Mouse (Mus musculus): ENCODE measurements around the gene Adipoq. TPM values are rescaled to one million over a fixed set of nuclear protein-coding genes. Genes with fewer than 3 reads are reported as not detected.

Adipoq gene
- total and polyA plus RNA-seq, 3 experiments = not detected

DNA sequence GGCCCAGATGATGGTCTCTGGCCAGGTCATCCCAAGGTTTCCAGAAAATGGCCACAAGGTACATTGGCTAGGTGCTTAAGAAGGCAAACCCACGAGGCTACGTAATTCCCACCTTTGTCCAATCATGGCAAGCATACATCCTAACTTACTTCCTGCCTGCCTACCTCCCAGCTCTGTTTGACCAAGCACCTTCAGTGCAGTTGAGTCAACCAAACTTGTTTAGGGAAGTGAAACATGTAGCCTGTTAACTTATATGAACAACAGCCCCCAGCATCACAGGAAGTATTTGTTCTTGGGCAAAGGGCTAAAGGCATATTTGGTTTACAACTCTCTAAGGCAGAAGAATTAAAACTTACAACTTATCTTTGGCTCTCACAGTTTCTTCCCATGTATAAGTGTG lies 39.5 kb downstream of the Adipoq start:
- peaks cover 0 to 11% of the 10 kb centered on the region in 2 experiments; a peak in 1 of 4 replicates for H3K4me1 ChIP-seq (ENCODE audit: control insufficient read depth in 1 of 2, insufficient read depth in 2 of 2, low read length in 2 of 2)
- H3K9ac ChIP-seq (ENCODE audit: control insufficient read depth, low read depth, low read length, poor library complexity, severe bottlenecking) = no peak overlapping the region
- no peak overlapping the region for H3K27ac ChIP-seq (ENCODE audit: control insufficient read depth, low read depth, low read length)
- H3K27me3 ChIP-seq (ENCODE audit: control insufficient read depth in 1 of 2, insufficient read depth in 2 of 2, low read length in 2 of 2) = no peaks in the 10 kb centered on the region
- TF ChIP-seq KAT2A (conservative IDR thresholded peaks at IDR 0.05; ENCODE audit: low read depth, low read length) (no peak), UBTF (IDR thresholded peaks at IDR 0.05; ENCODE audit: borderline replicate concordance, insufficient read depth, low read depth, low read length) (no peak), BHLHE40 (IDR thresholded peaks at IDR 0.05; ENCODE audit: borderline replicate concordance, low read depth, low read length) (no peak), TAL1 (IDR thresholded peaks at IDR 0.05; ENCODE audit: low read length) (no peak), MAFK (IDR thresholded peaks at IDR 0.05; ENCODE audit: borderline replicate concordance, low read depth, low read length) (no peak), ZC3H11A (IDR thresholded peaks at IDR 0.05; ENCODE audit: low read depth, low read length) (no peak), GABPA (IDR thresholded peaks at IDR 0.05; ENCODE audit: low read depth, low read length) (no peak), RAD21 (IDR thresholded peaks at IDR 0.05; ENCODE audit: low read depth, low read length) (no peak), SIN3A (IDR thresholded peaks at IDR 0.05; ENCODE audit: low read length) (no peak), ZNF384 (IDR thresholded peaks at IDR 0.05; ENCODE audit: low read depth, low read length) (no peak), ETS1 (IDR thresholded peaks at IDR 0.05; ENCODE audit: low read depth, low read length) (no peak), SMC3 (IDR thresholded peaks at IDR 0.05; ENCODE audit: low read depth, low read length) (no peak), USF1 (IDR thresholded peaks at IDR 0.05; ENCODE audit: low read depth, low read length) (no peak), GATA1 (IDR thresholded peaks at IDR 0.05; ENCODE audit: low read depth, low read length) (no peak)
- DNase-seq (ENCODE audit: low read depth, low spot score) = no peak
- H3K4me3 ChIP-seq (ENCODE audit: control insufficient read depth in 1 of 2, insufficient read depth in 1 of 2, low read depth in 2 of 2, low read length in 2 of 2) = no peak overlapping the region
- H3K36me3 ChIP-seq (ENCODE audit: control insufficient read depth in 1 of 2, insufficient read depth in 2 of 2, low read length in 2 of 2) = peaks cover 0 to 11% of the 10 kb centered on the region in 2 experiments; a peak in 2 of 4 replicates
- no peaks in the 10 kb centered on the region for H3K9me3 ChIP-seq (replicated peaks; ENCODE audit: insufficient read depth, low read length)
- no peaks in the 10 kb centered on the region for H3K79me2 ChIP-seq (ENCODE audit: control insufficient read depth, insufficient read depth, low read length, poor library complexity)

DNA sequence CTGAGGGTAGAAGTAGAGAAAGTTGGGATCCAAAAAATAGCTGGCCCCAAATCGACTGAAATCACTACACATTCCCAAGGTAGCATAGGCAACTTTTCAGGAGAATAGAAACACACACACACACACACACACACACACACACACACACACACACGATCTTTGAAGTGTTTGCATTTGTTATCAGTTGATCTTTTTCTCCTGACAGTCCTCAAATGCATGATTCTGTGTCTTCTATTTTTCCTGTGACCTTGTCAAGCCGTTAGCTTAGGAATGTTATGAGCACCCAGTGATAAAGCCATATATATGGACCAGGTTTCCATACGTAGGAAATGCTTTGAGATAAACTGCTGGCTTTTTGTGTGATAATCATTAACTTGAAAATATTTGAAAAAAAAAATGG lies 40.1 kb downstream of the Adipoq start:
- Histone ChIP-seq H3K9me3 (replicated peaks; ENCODE audit: insufficient read depth, low read length) (no peaks in the 10 kb centered on the region), H3K36me3 (ENCODE audit: control insufficient read depth in 1 of 2, insufficient read depth in 2 of 2, low read length in 2 of 2) (peaks cover 0 to 11% of the 10 kb centered on the region in 2 experiments; a peak in 2 of 4 replicates), H3K4me3 (ENCODE audit: control insufficient read depth in 1 of 2, insufficient read depth in 1 of 2, low read depth in 2 of 2, low read length in 2 of 2) (no peak overlapping the region), H3K9ac (ENCODE audit: control insufficient read depth, low read depth, low read length, poor library complexity, severe bottlenecking) (no peak overlapping the region), H3K27me3 (ENCODE audit: control insufficient read depth in 1 of 2, insufficient read depth in 2 of 2, low read length in 2 of 2) (no peaks in the 10 kb centered on the region), H3K4me1 (ENCODE audit: control insufficient read depth in 1 of 2, insufficient read depth in 2 of 2, low read length in 2 of 2) (peaks cover 0 to 11% of the 10 kb centered on the region in 2 experiments; a peak in 1 of 4 replicates), H3K27ac (ENCODE audit: control insufficient read depth, low read depth, low read length) (no peak overlapping the region), H3K79me2 (ENCODE audit: control insufficient read depth, insufficient read depth, low read length, poor library complexity) (no peaks in the 10 kb centered on the region)
- no peak for DNase-seq (ENCODE audit: low read depth, low spot score)
- no peak for TF ChIP-seq NELFE (IDR thresholded peaks at IDR 0.05; ENCODE audit: low read depth, low read length)

DNA sequence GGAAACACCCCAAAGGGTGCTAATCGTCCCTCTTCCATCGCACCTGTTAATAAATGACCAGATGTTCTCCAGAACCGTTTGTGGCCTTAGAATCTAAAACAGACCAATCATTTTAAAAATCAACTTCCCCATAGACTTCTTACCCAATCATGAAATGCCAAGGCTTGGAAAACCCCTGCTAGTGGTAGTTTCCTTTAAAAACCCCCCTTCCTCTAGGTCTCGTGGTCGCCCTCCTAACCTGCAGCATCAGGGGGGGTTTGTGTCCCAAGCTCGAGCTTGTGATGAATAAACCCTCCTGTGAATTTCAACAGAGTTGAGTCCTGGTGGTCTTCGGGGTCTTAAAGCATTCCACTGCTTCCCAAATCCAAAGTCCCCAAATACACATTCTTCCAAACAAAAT lies 41.6 kb downstream of the Adipoq start:
- Histone ChIP-seq H3K4me1 (ENCODE audit: control insufficient read depth in 1 of 2, insufficient read depth in 2 of 2, low read length in 2 of 2) (peaks cover 0 to 2% of the 10 kb centered on the region in 2 experiments; a peak in 1 of 4 replicates), H3K36me3 (ENCODE audit: control insufficient read depth in 1 of 2, insufficient read depth in 2 of 2, low read length in 2 of 2) (peaks cover 0 to 3% of the 10 kb centered on the region in 2 experiments; a peak in 2 of 4 replicates), H3K9ac (ENCODE audit: control insufficient read depth, low read depth, low read length, poor library complexity, severe bottlenecking) (no peak overlapping the region), H3K27me3 (ENCODE audit: control insufficient read depth in 1 of 2, insufficient read depth in 2 of 2, low read length in 2 of 2) (peaks cover 0 to 4% of the 10 kb centered on the region in 2 experiments; a peak in 1 of 4 replicates), H3K79me2 (ENCODE audit: control insufficient read depth, insufficient read depth, low read length, poor library complexity) (no peaks in the 10 kb centered on the region), H3K27ac (ENCODE audit: control insufficient read depth, low read depth, low read length) (no peak overlapping the region), H3K4me3 (ENCODE audit: control insufficient read depth in 1 of 2, insufficient read depth in 1 of 2, low read depth in 2 of 2, low read length in 2 of 2) (no peak overlapping the region), H3K9me3 (replicated peaks; ENCODE audit: insufficient read depth, low read length) (no peaks in the 10 kb centered on the region)
- TF ChIP-seq MAZ (IDR thresholded peaks at IDR 0.05; ENCODE audit: low read depth, low read length) = no peak
- no peak for TF ChIP-seq SMC3 (IDR thresholded peaks at IDR 0.05; ENCODE audit: low read depth, low read length)
- TF ChIP-seq ETS1 (IDR thresholded peaks at IDR 0.05; ENCODE audit: low read depth, low read length) = no peak
- TF ChIP-seq MEF2A (IDR thresholded peaks at IDR 0.05; ENCODE audit: extremely low read depth, insufficient replicate concordance, low read depth, low read length, poor library complexity, severe bottlenecking) = no peak
- no peak for TF ChIP-seq UBTF (IDR thresholded peaks at IDR 0.05; ENCODE audit: borderline replicate concordance, insufficient read depth, low read depth, low read length)
- no peak for TF ChIP-seq CHD2 (IDR thresholded peaks at IDR 0.05; ENCODE audit: low read length)
- no peak for TF ChIP-seq ELF1 (IDR thresholded peaks at IDR 0.05; ENCODE audit: low read depth, low read length)
- TF ChIP-seq MAX (IDR thresholded peaks at IDR 0.05; ENCODE audit: low read length) = no peak
- no peak for TF ChIP-seq POLR2A (IDR thresholded peaks at IDR 0.05; ENCODE audit: control insufficient read depth in 1 of 2, insufficient read depth in 1 of 2, low read depth in 1 of 2, low read length in 2 of 2, poor library complexity in 1 of 2)
- TF ChIP-seq NELFE (IDR thresholded peaks at IDR 0.05; ENCODE audit: low read depth, low read length) = no peak
- no peak for TF ChIP-seq CHD1 (IDR thresholded peaks at IDR 0.05; ENCODE audit: low read depth, low read length)
- no peak for TF ChIP-seq TBP (IDR thresholded peaks at IDR 0.05; ENCODE audit: low read depth, low read length)
- TF ChIP-seq JUND (IDR thresholded peaks at IDR 0.05; ENCODE audit: low read depth, low read length) = no peak
- TF ChIP-seq HCFC1 (IDR thresholded peaks at IDR 0.05; ENCODE audit: low read depth, low read length) = no peak
- TF ChIP-seq E2F4 (IDR thresholded peaks at IDR 0.05; ENCODE audit: borderline replicate concordance, low read depth, low read length) = no peak
- TF ChIP-seq CTCF (IDR thresholded peaks at IDR 0.05 in 2 of 3, conservative IDR thresholded peaks at IDR 0.05 in 1 of 3; ENCODE audit: control insufficient read depth in 1 of 3, insufficient read depth in 1 of 3, low read depth in 2 of 3, low read length in 3 of 3, poor library complexity in 1 of 3, severe bottlenecking in 1 of 3) = no peak
- no peak for TF ChIP-seq RAD21 (IDR thresholded peaks at IDR 0.05; ENCODE audit: low read depth, low read length)
- DNase-seq (ENCODE audit: low read depth, low spot score) = no peak

Data from MEL (cell line).